Mouse (Mus musculus) heart, postnatal 0 days (tissue): ENCODE measurements around the gene Gm17545. TPM values are rescaled to one million over a fixed set of nuclear protein-coding genes. Genes with fewer than 3 reads are reported as not detected.

ENCODE experiments used
- ATAC-seq: fragments of 200-750 bp; cut with Nextera tagmentation; 2 replicates; pipeline ENCODE4 v1.8.0; 2017; ENCODE audit warnings: low read depth, moderate number of reproducible peaks, moderate library complexity; ENCODE audit not compliant: insufficient read depth
- DNase-seq: peaks from one replicate; pipeline ENCODE4 v3.0.0-alpha.2; 2016; ENCODE audit warnings: low spot score
- H3K27ac ChIP-seq: fragments of 300-500 bp; sonication (generic); 2 replicates; pipeline ENCODE4 v1.5.1; 2014; ENCODE audit warnings: low read depth, mild to moderate bottlenecking
- H3K27me3 ChIP-seq: fragments of 300-500 bp; sonication (generic); 2 replicates; pipeline ENCODE4 v1.6.1; 2014; ENCODE audit warnings: low read length, mixed read lengths; ENCODE audit not compliant: control insufficient read depth, insufficient read depth
- H3K36me3 ChIP-seq: fragments of 300-500 bp; sonication (generic); replicated peaks from 2 replicates; pipeline ENCODE4 v1.6.1; 2014; ENCODE audit warnings: low read length, mixed read lengths; ENCODE audit not compliant: control insufficient read depth, insufficient read depth
- H3K4me1 ChIP-seq: fragments of 300-500 bp; sonication (generic); 2 replicates; pipeline ENCODE4 v1.6.1; 2014; ENCODE audit warnings: antibody characterized with exemption; ENCODE audit not compliant: control insufficient read depth, insufficient read depth
- H3K4me2 ChIP-seq: fragments of 300-500 bp; sonication (generic); 2 replicates; pipeline ENCODE4 v1.6.1; 2014; ENCODE audit warnings: low read depth, mild to moderate bottlenecking, low read length, moderate library complexity
- H3K4me3 ChIP-seq: fragments of 300-500 bp; sonication (generic); 2 replicates; pipeline ENCODE4 v1.5.1; 2014; ENCODE audit warnings: low read depth, low read length
- H3K9ac ChIP-seq: fragments of 300-500 bp; sonication (generic); replicated peaks from 2 replicates; pipeline ENCODE4 v1.6.1; 2014; ENCODE audit warnings: low read depth, low read length, mixed read lengths
- H3K9me3 ChIP-seq: fragments of 300-500 bp; sonication (generic); replicated peaks from 2 replicates; pipeline ENCODE4 v1.6.1; 2016; ENCODE audit warnings: low read length; ENCODE audit not compliant: control insufficient read depth
- CTCF ChIP-seq: IDR thresholded peaks from 2 replicates; pipeline ENCODE4 v1.5.1; 2016; ENCODE audit warnings: antibody characterized with exemption, control low read depth, low read depth
- EP300 ChIP-seq: IDR thresholded peaks from 2 replicates; pipeline ENCODE4 v1.6.1; 2016; ENCODE audit warnings: antibody characterized with exemption, low read depth
- WGBS: fragments of 180-500 bp; shearing (Covaris S2); extraction: QIAGEN DNeasy Blood & Tissue Kit; methylation state at CpG from one replicate; pipeline ENCODE4 v1.1.7; 2014; 5-methylcytosine and 5-hydroxymethylcytosine counted together
- polyA plus RNA-seq: library from polyadenylated mRNA; unstranded; fragments of >200 nt; fragmentation: Nextera tagmentation; extraction: Ambion mirVana; gene quantifications from 2 replicates; pipeline ENCODE4 v1.2.1, GENCODE M21; 2015
- total RNA-seq: library from RNA; depleted of rRNA; stranded (reverse); fragments of >200 nt; gene quantifications from 2 replicates; pipeline ENCODE4 v1.2.3, GENCODE M21; 2014; ENCODE audit warnings: low replicate concordance

Gene Gm17545
- total and polyA plus RNA-seq, 2 experiments from 2014 or later = not detected

DNA sequence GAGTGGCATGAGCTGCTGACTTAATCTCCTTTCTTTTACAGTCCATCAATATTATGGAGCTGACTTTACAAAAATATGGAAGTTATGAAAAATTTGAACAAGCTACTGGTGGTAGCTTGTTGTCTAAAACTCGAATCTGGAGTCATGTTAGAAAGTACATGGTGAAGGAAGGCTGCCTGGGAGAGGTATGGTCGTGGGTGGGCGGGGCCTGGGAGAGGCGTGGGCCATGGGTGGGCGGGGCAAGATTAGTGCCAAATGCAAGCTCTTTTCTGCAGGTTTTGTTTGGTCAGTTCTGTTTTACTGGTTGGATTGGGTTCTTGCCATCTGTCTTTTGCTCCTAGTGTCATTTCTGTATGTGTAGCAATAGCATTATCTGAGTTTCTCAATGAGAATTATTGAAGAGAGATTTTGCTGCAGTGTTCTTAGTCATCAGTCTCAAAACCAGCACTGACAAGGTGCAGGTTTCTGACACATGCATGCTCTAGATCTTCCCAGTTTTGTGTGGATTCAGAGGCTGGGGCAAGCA, 23.7 kb upstream of the Gm17545 start:
- TF ChIP-seq CTCF (no peak), EP300 (no peak)
- Histone ChIP-seq H3K4me3 (no peak overlapping the region), H3K4me2 (peak overlapping the region; percentile 28), H3K4me1 (peaks cover 7% of the 10 kb centered on the region; the same call in 1 of the 2 replicates), H3K9me3 (no peaks in the 10 kb centered on the region), H3K27ac (no peak overlapping the region), H3K9ac (no peak overlapping the region), H3K27me3 (no peaks in the 10 kb centered on the region), H3K36me3 (no peaks in the 10 kb centered on the region)
- 31% methylated on average over 5 of the region's 5 CpGs for WGBS
- ATAC-seq = no peak
- DNase-seq = no peak

DNA sequence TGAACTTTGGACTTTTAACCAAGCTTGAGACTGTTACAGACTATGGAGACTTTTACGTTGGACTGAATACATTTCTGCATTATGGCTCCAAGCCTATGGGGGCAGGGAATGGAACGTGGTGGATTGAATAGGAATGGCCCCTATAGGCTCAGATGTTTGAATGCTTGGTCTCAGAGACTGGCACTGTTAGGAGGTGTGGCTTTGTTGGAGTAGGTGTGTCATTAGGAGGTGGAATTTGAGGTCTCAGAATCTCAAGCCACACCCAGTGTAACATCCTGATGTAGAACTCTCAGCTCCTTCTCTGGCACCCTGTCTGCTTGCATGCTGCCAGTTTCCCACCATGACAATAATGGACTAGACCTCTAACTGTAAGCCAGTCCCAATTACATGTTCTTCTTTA, 20.9 kb upstream of the Gm17545 start:
- H3K36me3 ChIP-seq = no peaks in the 10 kb centered on the region
- TF ChIP-seq EP300 (no peak), CTCF (no peak)
- DNase-seq (no peak), ATAC-seq (no peak)
- H3K4me2 ChIP-seq = no peak overlapping the region
- H3K9me3 ChIP-seq = no peaks in the 10 kb centered on the region
- H3K27ac ChIP-seq = no peak overlapping the region
- 81% methylated on average over 2 of the region's 2 CpGs for WGBS
- no peak overlapping the region for H3K4me3 ChIP-seq
- H3K27me3 ChIP-seq = no peaks in the 10 kb centered on the region
- H3K4me1 ChIP-seq = peaks cover 7% of the 10 kb centered on the region; the same call in 1 of the 2 replicates
- no peak overlapping the region for H3K9ac ChIP-seq

DNA sequence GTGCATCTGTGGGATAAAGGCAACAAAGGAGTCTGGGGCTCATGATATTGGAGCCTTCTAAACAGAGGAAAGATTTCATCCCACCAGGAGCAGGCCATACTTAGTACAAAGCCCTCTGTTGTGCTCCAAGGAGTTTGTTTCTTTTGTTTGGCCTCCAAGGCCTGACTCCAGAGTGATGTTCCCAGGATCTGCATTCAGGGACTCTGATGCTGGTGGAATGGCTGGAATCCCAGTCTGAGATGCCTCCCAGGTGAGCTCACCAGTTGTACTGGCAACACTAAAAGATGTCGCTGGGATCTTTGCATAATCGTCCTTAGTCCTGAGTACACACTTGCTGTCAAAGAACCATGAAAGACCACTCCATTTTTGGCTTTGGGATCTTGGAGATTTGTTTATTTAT, 20.0 kb upstream of the Gm17545 start:
- Histone ChIP-seq H3K27ac (no peak overlapping the region), H3K9ac (no peak overlapping the region), H3K36me3 (no peaks in the 10 kb centered on the region), H3K4me3 (no peak overlapping the region), H3K9me3 (no peaks in the 10 kb centered on the region), H3K27me3 (no peaks in the 10 kb centered on the region), H3K4me2 (no peak overlapping the region), H3K4me1 (peaks cover 7% of the 10 kb centered on the region; the same call in 1 of the 2 replicates)
- TF ChIP-seq CTCF = no peak
- no peak for TF ChIP-seq EP300
- 74% methylated on average over 2 of the region's 2 CpGs for WGBS
- DNase-seq (no peak), ATAC-seq (no peak)

DNA sequence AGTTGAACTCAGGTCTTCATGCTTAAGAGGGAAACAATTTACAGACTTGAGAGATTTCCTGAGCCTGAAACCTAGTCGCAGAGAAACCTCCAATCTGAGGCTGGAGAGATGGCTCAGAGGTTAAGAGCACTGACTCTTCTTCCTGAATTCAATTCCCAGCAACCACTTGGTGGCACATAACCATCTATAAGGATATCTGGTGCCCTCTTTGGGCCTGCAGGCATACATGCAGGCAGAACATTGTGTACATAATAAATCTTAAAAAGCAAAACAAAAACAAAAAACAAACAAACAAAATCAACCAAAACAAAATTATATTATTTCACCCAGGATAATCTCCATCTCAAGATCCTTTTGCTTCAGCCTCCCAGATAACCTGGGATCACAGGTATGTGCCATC, 15.3 kb upstream of the Gm17545 start:
- no peaks in the 10 kb centered on the region for H3K9me3 ChIP-seq
- TF ChIP-seq EP300 (no peak), CTCF (no peak)
- H3K4me2 ChIP-seq = no peak overlapping the region
- no peak overlapping the region for H3K4me3 ChIP-seq
- WGBS = 53% methylated on average over 1 of the region's 1 CpGs
- H3K27me3 ChIP-seq = no peaks in the 10 kb centered on the region
- DNase-seq = no peak
- no peak for ATAC-seq
- no peaks in the 10 kb centered on the region for H3K36me3 ChIP-seq
- H3K27ac ChIP-seq = no peak overlapping the region
- no peak overlapping the region for H3K9ac ChIP-seq
- no peaks in the 10 kb centered on the region for H3K4me1 ChIP-seq

DNA sequence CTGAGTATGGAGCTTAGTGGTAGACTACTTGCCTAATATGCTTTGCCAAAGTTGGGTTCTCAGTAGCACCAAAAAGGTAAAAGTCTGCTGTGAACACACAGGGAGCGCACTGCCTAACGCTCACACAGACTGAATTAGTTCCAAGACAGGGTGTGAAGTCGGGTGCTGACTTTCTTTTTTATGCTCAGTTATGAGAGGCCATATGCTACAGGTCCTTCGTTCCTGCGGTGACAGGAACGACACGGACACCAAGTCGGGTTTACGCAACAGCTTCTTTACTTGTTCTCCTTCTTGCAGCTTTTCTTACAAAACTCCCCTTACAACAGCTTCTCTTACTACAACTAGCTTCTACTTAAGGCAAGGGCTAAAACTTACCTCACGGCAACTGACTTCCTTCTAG, 10.9 kb upstream of the Gm17545 start:
- Histone ChIP-seq H3K9me3 (no peaks in the 10 kb centered on the region), H3K36me3 (peaks cover 12% of the 10 kb centered on the region), H3K27me3 (no peaks in the 10 kb centered on the region), H3K9ac (no peak overlapping the region), H3K4me1 (no peaks in the 10 kb centered on the region), H3K4me3 (no peak overlapping the region), H3K27ac (no peak overlapping the region), H3K4me2 (no peak overlapping the region)
- 90% methylated on average over 10 of the region's 10 CpGs for WGBS
- TF ChIP-seq CTCF (no peak), EP300 (no peak)
- no peak for ATAC-seq
- no peak for DNase-seq

DNA sequence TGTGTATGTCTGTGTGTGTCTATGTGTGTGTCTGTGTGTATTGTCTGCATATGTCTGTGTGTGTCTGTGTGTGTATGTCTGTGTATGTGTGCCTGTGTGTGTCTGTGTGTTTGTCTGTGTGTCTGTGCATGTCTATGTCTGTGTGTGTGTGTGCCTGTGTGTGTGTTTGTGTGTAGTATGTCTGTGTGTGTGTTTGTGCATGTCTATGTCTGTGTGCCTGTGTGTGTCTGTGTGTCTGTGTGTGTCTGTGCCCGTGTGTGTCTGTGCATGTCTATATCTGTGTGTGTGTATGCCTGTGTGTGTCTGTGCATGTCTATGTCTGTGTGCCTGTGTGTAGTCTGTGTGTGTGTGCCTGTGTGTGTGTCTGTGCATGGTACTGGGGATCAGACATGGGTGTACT, 9.0 kb upstream of the Gm17545 start:
- Histone ChIP-seq H3K4me1 (no peaks in the 10 kb centered on the region), H3K27me3 (no peaks in the 10 kb centered on the region), H3K36me3 (peaks cover 28% of the 10 kb centered on the region), H3K4me2 (no peak overlapping the region), H3K4me3 (no peak overlapping the region), H3K27ac (no peak overlapping the region), H3K9me3 (no peaks in the 10 kb centered on the region), H3K9ac (no peak overlapping the region)
- no peak for ATAC-seq
- DNase-seq = no peak
- no peak for TF ChIP-seq EP300
- TF ChIP-seq CTCF = no peak
- WGBS = 70% methylated on average over 1 of the region's 1 CpGs
